Mouse (Mus musculus) MEL (cell line): ENCODE measurements around the gene Hcn4.

ENCODE experiments used
- CTCF ChIP-seq, 3 experiments: IDR thresholded peaks in 2 of 3; conservative IDR thresholded peaks in 1 of 3; 2 replicates each; pipeline ENCODE4 v1.5.1; 2011 to 2012; ENCODE audit warnings: low read length in 3 of 3, low read depth in 2 of 3, mild to moderate bottlenecking in 2 of 3, improper control_type of control experiment in 1 of 3, inconsistent platforms in 1 of 3, mixed read lengths in 1 of 3, moderate library complexity in 1 of 3; ENCODE audit not compliant: control insufficient read depth in 1 of 3, insufficient read depth in 1 of 3, poor library complexity in 1 of 3, severe bottlenecking in 1 of 3
- E2F4 ChIP-seq: IDR thresholded peaks from 2 replicates; pipeline ENCODE4 v1.6.1; 2011; ENCODE audit warnings: low read depth, low read length, improper control_type of control experiment, borderline replicate concordance
- EP300 ChIP-seq, 2 experiments: IDR thresholded peaks; 2 replicates each; pipeline ENCODE4 v1.6.1; 2011; ENCODE audit warnings: improper control_type of control experiment in 2 of 2, low read length in 2 of 2, low read depth in 1 of 2, mild to moderate bottlenecking in 1 of 2
- GABPA ChIP-seq: IDR thresholded peaks from 2 replicates; pipeline ENCODE4 v1.6.1; 2012; ENCODE audit warnings: low read depth, mild to moderate bottlenecking, inconsistent platforms, low read length, improper control_type of control experiment, moderate library complexity
- KAT2A ChIP-seq: conservative IDR thresholded peaks from 2 replicates; pipeline ENCODE4 v1.6.1; 2012; ENCODE audit warnings: low read depth, low read length, improper control_type of control experiment, inconsistent platforms
- MAX ChIP-seq: IDR thresholded peaks from 2 replicates; pipeline ENCODE4 v1.6.1; 2011; ENCODE audit warnings: low read length, improper control_type of control experiment
- POLR2A ChIP-seq, 2 experiments: IDR thresholded peaks; 2 replicates each; pipeline ENCODE4 v1.6.1; 2011 to 2012; ENCODE audit warnings: low read length in 2 of 2, mild to moderate bottlenecking in 2 of 2, control low read depth in 1 of 2, improper control_type of control experiment in 1 of 2, low read depth in 1 of 2, moderate library complexity in 1 of 2; ENCODE audit not compliant: control insufficient read depth in 1 of 2, insufficient read depth in 1 of 2, poor library complexity in 1 of 2
- POLR2AphosphoS2 ChIP-seq: IDR thresholded peaks from 2 replicates; pipeline ENCODE4 v1.6.1; 2011; ENCODE audit warnings: low read length, improper control_type of control experiment
- POLR2AphosphoS5 ChIP-seq: IDR thresholded peaks from 2 replicates; pipeline ENCODE4 v1.6.1; 2012; ENCODE audit warnings: low read depth, borderline replicate concordance, mild to moderate bottlenecking, inconsistent platforms, low read length, moderate library complexity, mixed read lengths
- TCF12 ChIP-seq: IDR thresholded peaks from 2 replicates; pipeline ENCODE4 v1.6.1; 2014; ENCODE audit warnings: low read depth, mild to moderate bottlenecking, inconsistent platforms, low read length, improper control_type of control experiment, moderate library complexity
- USF2 ChIP-seq, 2 experiments: IDR thresholded peaks; 2 replicates each; pipeline ENCODE4 v1.6.1; 2011 to 2012; ENCODE audit warnings: improper control_type of control experiment in 2 of 2, low read length in 2 of 2, borderline replicate concordance in 1 of 2, inconsistent platforms in 1 of 2, low read depth in 1 of 2, mild to moderate bottlenecking in 1 of 2; ENCODE audit not compliant: insufficient read depth in 1 of 2
- ZC3H11A ChIP-seq: IDR thresholded peaks from 2 replicates; pipeline ENCODE4 v1.6.1; 2012; ENCODE audit warnings: low read depth, mild to moderate bottlenecking, inconsistent platforms, low read length, improper control_type of control experiment

GRCm38 (mm10) chr9:58805601-58806318 lies 17.5 kb upstream of the Hcn4 start:
- TF ChIP-seq POLR2A (IDR thresholded peaks at IDR 0.05; ENCODE audit: control insufficient read depth in 1 of 2, insufficient read depth in 1 of 2, low read depth in 1 of 2, low read length in 2 of 2, poor library complexity in 1 of 2) (no peak), CTCF (IDR thresholded peaks at IDR 0.05 in 2 of 3, conservative IDR thresholded peaks at IDR 0.05 in 1 of 3; ENCODE audit: control insufficient read depth in 1 of 3, insufficient read depth in 1 of 3, low read depth in 2 of 3, low read length in 3 of 3, poor library complexity in 1 of 3, severe bottlenecking in 1 of 3) (no peak), POLR2AphosphoS2 (no peak), TCF12 (no peak), KAT2A (no peak), EP300 (IDR thresholded peaks at IDR 0.05; ENCODE audit: low read depth in 1 of 2, low read length in 2 of 2) (no peak), MAX (no peak), GABPA (no peak), USF2 (IDR thresholded peaks at IDR 0.05; ENCODE audit: borderline replicate concordance in 1 of 2, insufficient read depth in 1 of 2, low read depth in 1 of 2, low read length in 2 of 2) (no peak), ZC3H11A (no peak), POLR2AphosphoS5 (no peak), E2F4 (no peak)
